Mouse (Mus musculus) cerebellum, postnatal 4 days (tissue): ENCODE measurements at regions not wholly inside any gene's neighbourhood (a gene's known extent, or its start where the extent isn't known, plus 50 kb on each side); places are given as distances from the start of the nearest gene placed in this dataset.
A peak's percentile ranks its signal among the peaks of the same experiment; 100 is the strongest.

ENCODE experiments used
- DNase-seq, 2 experiments: peaks; one replicate each; pipeline ENCODE4 v3.0.0; 2022; ENCODE audit warnings: low spot score in 2 of 2, mixed read lengths in 1 of 2

DNA sequence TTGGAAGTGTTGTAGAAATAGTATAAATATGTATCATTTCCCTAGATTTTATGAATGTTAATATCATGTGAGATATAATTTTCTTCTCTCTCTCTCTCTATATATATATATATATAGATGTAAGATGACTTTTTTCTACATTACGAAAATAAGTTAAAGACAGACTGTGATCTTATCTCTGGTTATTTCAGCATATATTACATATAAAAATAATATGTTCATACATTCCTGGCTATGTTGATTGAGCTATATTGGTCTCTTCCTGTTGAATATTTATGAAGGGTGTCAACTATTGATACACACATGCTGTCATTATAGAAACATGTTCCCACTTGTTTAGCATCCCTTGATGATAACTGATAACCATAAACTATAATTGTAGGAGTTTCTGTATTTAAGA is 793.2 kb upstream of the Fat3 start:
- no peak for DNase-seq

DNA sequence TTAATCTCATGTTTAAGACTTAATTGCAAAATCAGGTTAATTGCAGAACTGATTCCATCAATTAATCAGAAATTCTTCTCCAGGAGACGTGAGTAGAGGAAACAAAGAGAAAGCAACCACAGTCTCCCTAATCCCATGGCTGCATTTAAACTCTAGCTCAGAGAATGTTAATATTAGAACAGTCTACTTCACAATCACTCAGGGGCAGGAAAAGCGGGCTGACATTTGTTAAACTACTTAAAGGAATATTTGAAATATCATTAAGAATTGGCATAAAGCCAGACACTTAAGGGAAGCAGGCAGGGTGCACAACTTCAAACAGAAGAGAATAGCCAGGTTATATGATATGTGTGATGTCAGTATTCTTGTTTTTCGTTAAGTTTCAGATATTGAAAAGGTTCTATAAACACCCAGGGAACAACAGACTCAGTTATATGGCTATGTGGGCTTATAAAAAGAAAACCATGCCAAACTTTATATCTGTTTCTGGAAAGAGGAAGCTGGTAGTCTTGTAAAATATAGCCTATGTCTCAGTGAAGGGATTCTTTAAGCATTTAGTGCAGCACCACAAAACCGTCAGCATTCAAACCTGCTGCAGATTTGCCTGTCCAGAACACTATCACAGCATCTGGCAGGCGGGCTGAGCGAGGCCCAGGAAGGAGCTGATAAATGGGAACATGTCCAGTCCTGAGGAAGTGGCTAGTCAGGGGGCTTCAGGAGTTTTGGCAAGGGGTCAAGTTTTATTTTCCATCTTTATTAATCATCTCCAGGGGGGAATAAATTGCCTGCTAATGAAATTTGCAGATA is 787.9 kb upstream of the Fat3 start:
- no peak for DNase-seq

DNA sequence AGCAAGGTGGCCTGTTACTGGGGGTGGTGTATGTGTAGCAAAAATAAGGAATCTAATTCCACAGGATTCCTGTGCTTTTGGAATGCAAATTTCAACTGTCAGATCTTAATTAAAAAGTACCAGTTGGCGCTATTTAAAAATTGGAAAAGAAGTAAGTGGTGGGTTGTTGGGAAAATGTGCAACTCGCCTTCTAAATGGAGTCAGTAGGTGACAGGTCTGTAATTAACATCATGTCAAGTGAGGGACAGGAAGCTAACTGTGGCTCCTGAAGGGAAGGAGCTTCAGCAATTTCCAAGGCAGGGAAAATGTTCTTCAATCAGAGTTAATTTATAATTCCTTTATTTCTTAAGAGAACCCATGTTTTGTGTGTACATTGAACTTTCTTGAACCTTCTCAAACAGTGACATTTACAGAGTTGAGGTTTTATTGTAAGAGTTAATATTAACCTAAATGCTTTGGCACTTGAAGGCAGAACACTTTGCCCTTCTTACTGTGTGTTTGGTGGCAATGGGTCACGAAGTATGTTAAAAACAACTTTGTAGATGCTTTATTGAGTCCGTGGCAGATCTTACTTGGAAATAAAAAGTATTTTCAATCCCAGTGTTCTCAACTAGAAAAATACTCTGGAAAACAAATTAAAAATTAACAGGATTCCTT is 778.4 kb upstream of the Fat3 start:
- DNase-seq = no peak

DNA sequence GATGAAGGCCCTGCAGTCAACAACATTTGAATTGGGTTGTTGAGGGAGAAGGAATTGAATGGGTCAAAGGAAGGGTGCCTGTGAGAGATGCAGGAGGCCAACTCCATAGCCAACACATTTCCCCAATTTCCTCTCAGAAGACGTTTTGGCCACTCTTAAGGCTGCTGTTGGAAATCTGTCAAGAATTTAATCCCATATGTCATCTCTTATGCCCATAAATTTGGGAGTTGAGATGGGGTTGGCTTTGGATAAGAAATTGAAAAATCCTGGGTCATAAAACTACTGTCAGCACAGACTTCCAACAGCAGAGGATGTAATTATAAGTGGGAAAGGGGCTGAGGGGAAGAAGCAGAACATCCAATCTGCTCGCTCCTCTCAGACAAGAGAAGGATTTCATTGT is 771.5 kb upstream of the Fat3 start:
- DNase-seq = no peak

DNA sequence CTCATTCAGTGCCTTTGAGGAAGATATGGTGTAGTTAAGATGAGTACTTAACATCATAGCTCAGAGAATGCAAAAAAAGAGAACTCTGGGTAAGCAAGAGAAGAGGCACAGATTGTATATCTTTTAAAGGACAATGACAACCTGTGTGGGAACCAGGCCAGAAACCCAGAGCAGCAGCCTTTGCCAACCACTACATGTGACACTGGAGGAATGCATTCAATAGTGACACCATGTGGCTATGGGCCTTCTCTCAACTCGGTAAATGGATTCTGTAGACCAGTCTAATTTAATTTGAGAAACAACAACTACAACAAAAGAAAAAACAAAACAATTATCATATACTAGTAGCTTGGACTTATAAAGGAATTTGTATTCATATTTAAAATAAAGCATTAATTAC is 768.5 kb upstream of the Fat3 start:
- peak in 1 of 2 experiments; percentile 5 for DNase-seq

DNA sequence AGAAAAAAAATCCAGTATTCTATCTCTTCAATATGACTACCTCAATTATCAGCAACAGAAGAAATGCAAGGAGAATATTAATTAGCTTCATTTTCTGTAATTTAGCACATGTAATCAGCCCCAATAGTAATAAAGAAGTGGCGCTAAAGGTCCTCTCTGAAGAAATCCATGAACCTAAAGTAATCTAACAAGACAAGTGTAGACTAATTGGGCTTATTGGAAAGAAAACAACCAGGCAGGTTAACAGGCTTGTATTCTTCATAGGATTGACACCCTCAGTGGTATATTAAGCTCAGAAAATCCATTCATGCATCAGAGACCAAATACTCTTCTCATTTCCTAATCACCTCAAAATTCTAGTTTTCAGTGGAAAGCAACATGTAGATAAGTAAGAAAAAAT is 756.1 kb upstream of the Fat3 start:
- DNase-seq = no peak

DNA sequence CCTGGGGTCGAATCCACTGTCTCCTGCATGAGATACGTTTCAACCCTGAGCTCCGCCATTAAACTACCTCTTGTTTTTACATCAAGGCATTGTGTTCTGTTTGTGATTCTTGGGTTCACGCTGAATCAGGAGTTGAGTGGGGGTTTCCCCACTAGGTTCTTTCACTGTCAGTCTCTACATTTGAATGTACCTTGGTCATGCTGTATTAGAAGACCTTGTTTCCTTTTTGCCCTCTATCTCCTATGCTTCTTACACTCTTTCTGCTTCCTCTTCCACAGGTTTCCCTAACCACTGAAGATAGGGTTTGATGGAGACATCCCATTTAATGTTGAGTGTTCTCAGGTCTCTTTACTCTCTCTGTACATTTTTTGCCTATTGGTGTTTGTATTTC is 726.0 kb upstream of the Fat3 start:
- DNase-seq = no peak

DNA sequence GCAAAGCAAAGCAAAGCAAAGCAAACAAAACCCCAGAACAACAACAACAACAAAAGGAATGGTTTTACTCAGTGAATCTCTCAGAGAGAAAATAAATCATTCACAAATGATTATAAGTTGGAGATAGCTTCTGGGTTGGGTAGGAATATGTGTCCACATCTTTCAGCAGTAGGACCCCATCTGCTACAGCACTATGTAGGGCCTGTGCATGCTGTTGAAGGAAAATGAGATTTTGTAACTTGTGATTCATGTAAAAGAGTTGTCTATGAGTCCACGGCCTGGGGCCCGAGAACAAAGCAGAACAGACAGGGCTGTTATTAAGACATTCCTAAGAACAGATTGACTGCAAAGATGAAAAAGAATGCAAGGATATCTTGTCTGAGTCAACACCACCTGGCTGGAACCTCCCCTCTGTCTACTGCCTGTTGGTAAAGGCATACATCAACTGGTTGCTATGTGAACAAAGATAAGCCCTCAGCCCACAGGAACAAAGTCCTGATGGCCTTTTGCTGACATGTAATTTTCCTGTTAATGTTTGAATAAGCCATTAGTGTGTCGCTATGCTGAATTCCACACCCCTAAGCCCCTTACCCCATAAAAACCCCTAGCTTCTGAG is 725.5 kb upstream of the Fat3 start:
- DNase-seq = no peak

DNA sequence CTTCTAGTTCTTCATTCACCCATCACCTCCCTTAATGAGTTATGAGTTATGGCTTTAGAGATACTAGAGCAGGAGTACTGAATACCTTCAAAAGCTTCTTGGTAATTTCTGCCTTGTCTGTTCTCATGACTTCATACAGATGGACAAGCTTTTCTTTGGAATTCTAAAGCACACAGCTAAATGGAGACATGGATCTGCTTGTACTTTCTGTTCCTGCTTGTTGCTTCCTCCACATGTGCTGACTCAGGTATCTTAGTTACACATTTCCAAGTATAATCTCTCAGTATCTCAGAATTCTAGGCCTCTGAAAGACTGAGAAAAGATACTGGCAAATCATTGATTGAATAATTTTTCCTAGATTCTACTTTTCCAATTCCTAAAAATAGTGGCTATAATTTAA is 694.3 kb upstream of the Fat3 start:
- DNase-seq = no peak

DNA sequence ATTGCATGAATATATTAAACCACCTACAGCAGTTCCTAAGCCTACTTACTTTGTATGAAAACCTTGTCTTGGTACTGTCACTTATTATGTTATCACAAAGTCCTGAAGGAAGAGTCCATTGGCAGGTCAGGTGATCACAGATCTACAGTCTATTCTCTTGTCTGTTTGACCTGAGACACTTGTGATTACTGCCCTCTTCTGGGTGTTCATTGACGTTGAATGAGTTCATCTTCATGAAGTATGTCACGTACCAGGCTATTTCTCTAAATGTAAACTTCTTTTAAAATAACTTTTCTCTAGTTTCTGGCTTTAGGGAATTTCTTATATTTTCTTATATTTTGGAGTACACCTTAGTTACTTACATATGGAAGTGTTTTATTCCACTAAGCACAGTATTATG is 688.5 kb upstream of the Fat3 start:
- no peak for DNase-seq

DNA sequence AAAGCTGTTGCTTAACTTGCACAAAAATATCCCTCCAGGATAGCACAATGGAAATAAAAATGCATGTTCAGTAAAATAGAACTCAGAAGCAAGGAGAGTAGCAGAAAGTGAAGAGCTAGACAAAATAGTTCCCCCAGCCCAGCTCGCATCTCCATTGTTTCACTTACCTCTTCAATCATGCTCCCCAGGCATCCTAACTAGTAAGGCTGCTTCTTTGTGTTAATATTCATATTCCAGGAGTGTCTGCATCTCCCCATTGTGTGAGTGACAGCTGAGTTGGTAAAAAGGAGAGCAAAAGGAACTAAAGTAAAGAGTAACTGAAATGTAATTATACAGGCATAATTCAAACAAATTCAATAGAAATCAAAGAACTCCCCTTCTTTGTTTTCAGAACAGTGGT is 667.1 kb upstream of the Fat3 start:
- no peak for DNase-seq

DNA sequence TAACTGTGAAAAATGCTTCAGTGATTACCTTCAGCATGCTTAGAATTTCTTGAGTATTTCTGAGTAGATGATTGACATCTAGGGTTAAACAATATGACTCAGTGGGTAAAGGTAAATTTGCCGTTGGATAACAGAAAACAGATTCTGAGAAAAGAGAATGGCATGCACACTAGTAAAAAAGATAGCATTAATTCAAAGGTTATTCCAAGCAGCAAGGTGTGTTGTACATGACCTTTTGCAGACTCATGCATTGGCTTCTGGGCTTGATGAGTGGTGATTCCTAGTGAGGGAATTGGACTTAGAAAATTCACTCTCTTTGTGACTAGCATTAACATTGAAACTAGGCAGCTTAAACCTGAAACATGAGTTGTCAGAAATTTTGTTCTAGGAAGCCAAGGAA is 665.2 kb upstream of the Fat3 start:
- DNase-seq = no peak

DNA sequence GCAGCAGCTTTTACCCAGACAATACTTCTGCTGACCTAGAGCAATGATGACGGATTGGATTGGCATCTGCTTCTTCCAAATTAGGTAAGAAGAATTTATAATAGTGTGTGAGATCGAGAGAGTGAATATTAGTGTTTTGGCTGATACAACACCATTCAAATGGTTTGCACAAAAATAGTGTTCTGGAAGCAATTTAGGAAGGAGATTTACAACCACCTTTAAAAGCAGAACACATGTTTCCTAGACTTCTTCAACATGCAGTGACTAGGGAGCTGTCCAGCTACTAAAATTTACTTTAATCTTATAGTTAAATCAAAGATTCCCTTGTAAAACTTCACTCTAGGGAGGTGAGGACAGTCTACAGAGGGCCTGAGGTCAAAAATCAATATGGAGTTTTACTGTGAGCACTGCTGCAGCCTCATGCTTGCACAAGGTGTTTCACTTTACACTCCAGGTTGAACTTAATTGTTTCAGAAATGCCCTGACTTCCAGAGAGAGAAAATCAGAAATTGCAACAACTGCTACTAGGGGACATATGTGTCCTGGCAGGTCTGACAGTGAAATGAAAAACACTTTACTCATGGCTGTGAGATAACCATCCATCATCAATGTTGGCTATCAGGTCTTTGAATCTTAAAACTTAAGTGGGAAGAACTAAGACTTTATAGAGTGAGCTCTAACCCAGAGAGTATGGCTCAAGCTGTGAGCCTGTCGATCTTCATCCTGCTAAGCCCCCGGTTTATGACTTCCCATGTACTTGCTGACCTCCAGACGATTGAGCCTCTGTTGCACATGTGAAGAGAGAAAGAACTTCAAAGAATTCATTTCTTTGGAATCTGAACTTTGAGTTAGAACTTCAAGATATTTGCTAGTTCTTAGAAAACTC is 657.6 kb upstream of the Fat3 start:
- no peak for DNase-seq

DNA sequence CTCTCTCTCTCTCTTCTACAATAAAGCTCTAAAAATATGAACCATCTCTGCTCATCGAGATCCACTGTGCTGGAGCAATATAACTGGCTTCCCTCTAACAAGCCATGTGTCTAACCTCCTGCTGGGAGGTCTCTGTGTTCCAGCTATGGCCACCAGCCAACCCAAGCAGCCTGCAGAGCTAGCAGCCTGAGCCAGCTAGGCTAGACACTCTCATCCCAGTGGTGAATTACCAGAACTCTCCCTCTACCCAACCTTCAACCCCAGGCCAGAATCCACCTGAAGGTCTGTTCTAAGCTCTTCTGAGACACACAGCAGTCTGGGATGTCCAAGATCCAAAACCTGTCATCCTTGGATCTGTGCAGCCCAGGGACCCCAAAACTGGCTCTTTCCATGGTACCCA is 651.3 kb upstream of the Fat3 start:
- peak in 1 of 2 experiments; percentile 40 for DNase-seq

DNA sequence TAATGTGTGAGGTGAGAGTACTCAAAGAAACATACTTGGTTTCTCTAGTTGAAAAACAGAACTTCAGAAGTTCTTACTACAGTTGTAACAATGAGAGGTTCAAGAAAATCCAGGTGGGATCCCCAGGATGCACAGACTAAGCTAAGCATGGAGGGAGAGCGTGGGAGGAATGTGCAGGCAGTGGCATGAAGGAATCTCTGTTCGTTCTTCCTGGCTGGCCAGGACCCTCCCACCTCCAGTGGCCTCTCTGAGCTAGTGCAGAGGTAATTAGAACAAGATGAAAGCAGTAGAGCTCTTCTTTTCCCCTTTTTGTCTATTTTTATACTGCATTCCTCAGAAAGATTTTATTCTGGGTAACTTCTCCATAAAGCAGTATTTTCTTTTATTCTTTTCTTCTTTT is 648.3 kb upstream of the Fat3 start:
- DNase-seq = no peak
